Mouse (Mus musculus) gastrocnemius, postnatal 4 days (tissue): ENCODE results near the gene Pip5k1b. TPM values are rescaled to one million over a fixed set of nuclear protein-coding genes. Genes with fewer than 3 reads are reported as not detected.

ENCODE experiments used
- DNase-seq, 2 experiments: peaks; one replicate each; pipeline ENCODE4 v3.0.0; 2021 to 2022; ENCODE audit warnings: low spot score in 2 of 2, mixed read lengths in 2 of 2
- total RNA-seq, 2 experiments: library from RNA; stranded (reverse); gene quantifications; 2 replicates each; pipeline ENCODE4 v1.2.3; 2021

Gene Pip5k1b
- total RNA-seq, 2 experiments from 2014 or later = 1.7 to 1.9 TPM

GRCm38 (mm10) chr19:24543386-24544350 is 12.0 kb downstream of the Pip5k1b start:
- no peak for DNase-seq

GRCm38 (mm10) chr19:24542293-24542675 is 13.4 kb downstream of the Pip5k1b start:
- DNase-seq = no peak

DNA sequence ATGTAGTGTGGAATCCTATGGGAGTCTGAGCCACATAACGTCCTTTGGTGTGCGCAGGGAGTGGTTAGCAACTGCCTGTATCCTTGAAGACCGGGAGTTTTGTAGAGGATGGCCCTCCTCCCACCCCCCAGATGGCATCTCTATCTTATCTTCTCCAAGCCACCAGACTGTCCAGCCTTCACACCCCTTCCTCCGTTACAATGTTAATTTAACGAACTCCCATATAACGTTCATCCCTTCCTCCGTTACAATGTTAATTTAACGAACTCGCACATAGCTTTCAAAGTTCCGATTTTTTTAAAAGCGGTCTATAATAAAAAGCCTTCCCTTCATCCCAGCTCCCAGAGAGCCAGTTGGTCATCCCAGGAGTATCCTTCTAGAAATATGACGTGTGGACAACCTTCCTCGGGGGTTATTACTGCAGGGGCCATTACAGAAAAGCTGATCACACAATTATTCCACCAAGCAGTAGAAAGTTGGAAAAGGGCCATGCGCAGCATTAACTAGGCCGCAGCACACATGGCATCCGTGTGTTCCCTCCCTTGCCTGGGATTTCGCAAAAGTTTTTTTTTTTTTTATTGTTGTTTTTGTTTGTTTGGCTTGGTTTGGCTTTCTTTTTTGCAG is 13.9 kb downstream of the Pip5k1b start:
- no peak for DNase-seq

DNA sequence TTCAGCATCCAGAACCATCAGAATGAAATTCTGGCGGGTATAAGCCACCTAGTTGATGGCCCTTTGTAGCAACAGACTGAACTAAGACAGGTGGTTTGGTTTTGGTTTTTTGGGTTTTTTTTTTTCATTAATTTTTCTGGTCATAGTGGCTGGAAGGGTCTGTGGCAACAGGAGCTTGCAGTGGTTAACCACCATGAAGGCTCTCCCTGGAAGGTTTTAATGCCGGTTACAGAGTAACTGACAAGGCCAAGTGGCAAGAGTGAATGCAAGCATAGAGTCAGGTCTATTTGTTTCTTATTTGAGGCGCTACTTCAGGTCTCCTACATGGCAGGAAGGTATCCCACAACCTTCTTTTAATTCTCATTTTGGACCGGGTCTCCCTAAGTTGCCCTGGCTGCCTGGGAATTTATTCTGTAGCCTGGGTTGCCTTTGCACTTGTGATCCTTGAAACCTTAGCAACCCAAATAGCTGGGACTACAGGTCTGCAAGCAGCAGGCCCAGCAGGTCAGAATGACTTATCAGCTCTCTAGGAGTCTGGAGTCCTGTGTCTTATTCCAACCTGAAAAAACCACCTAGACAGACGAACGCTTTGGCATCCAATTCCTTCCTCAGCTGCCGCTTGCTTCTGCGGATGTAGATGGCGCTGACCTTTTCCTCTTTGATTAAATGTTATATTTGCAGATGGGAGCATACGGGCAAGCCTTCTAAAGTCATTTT is 14.6 kb downstream of the Pip5k1b start:
- DNase-seq = no peak

DNA sequence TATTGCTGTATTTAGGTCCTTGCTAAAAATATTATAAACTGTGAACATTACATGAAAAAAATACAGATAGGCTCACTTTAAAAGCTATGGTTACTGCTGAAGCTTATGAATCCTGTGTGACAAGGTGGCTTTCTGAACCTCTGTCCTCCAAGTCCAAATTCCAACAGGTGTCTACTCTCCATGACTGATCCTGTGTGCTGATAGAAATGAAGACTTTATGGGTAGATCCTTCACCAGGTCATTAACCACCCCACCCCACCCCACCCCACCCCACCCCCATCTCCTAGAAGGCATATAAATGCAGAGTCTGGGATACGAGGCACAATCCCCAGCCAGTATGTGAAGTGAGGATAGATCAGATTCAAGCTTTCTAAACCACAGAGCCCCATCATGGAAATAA is 16.6 kb downstream of the Pip5k1b start:
- no peak for DNase-seq

- DNase-seq = no peak
Measured at GRCm38 (mm10) chr19:24538181-24538580, 17.5 kb downstream of the Pip5k1b start.

DNA sequence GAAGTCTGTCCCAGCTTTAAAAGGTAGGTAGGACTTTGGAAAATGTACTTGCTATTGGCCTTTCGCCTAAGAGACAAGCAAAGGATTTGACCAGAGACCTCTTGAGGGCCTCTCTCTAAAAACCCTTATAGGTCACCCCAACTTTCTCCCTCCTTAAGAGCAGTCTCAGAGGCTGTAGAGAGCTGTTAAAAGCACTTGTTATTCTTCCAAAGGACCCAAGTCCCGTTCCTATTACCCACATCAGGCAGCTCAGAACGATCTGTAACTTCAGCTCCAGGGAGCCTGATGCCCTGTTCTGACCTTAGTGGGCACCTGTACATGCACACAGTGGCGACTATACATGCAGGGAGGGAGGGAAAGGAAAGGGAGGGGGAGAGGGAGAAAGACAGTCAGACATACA is 18.0 kb downstream of the Pip5k1b start:
- no peak for DNase-seq

DNA sequence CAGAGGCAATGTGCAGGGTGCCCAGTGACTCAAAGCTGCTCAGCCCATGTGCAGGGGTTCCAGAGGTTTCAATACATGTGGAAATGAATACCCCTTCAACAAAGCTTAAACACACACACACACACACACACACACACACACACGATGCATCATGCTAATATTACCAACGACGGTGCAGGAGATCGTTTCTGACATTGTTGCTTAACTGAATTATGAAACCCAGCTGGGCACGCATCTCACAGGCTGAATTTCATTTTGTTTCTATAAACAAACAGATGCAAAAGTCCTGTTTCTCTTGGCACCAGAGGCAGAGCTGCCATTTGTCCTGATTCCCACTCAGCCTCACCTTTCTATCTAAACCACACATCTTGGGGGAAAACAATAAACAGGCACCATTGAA is 18.8 kb downstream of the Pip5k1b start:
- DNase-seq = no peak

GRCm38 (mm10) chr19:24536280-24536679 is 19.4 kb downstream of the Pip5k1b start:
- DNase-seq = no peak

- no peak for DNase-seq
Measured at GRCm38 (mm10) chr19:24535161-24535560, 20.5 kb downstream of the Pip5k1b start.

DNA sequence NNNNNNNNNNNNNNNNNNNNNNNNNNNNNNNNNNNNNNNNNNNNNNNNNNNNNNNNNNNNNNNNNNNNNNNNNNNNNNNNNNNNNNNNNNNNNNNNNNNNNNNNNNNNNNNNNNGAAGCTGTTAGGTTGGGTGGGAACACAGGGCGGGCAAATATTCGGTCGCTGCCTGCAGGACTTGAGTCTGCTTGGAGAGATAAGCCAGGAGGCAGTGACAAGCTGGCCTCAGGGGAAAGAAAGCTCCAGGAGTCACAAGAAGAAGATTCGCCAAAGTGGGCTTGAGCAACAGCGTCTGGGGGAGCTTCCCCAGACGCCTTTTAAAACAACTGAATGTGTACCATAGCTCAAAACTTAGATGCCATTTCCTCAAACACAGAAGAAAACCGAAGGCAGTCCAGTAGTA is 20.9 kb downstream of the Pip5k1b start:
- no peak for DNase-seq

DNA sequence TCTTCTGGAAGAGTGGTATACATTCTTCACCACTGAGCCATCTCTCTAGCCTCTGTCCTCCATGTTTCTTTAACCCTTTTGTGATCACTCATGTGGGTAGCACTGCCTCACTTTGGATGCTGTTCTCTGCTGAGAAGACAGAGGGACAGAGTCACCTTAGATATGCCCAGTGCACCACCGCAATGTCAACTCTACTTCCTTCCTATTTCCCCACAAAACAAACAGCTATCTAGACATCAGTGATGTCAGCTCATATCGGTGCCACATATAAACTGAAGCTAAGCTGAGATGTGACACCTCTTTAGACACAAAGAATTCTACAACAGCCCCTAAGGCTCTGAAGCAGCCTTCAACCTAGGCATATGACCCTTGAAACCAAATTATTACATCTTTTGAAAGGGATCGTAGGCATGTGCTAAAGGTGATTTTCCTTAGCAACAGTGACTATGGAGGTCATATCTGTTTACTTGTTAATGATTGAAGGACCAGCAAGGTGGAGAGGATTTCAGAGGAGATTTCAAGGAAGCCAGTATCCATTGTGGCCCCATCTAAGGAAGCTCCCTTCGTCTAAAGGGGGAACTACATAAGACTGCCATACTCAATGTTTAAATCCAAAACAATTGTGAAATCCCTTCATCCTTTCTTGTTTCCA is 26.6 kb downstream of the Pip5k1b start:
- DNase-seq = no peak

DNA sequence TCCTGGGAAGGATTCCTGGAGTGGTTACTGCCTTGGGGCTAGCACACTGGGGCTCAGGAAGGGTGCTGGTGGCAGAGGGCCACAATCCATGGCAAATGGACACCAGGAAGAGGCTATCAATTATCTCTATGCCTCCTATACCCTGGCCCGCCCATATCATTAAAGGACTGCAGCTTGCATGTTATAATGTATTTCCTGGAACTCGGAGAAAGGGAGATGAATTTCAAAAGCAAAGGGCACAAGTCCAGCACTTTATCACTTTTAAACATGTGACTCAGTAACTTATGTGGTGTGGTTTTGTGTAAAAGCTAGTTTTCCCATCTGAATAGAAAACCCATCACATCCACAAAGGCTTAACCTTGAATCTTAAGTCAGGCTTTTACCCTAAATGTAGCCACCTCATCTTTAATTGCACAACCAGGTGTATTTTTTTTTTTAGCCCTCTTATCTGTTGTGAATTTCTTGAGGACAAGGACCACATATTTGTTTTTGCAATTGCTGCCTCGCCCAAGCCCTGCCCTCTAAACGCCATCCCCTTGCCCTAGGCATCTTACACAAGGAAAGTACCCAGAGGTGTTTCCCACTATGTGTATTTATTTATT is 27.4 kb downstream of the Pip5k1b start:
- no peak for DNase-seq

DNA sequence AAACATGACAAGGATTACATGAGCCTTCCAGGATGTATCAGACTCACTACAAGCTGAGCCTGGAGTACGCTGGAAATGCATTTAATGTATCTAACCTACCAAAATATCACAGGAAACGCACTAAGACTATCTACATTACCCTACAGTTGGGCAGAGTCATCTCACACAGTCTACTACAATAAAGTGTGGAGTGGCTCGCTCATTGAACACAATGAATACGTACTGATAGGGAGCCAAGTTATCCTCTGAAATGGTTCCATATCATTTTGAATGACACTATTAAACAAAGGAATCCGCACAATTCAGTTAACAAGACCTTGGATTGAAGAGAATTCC is 28.1 kb downstream of the Pip5k1b start:
- no peak for DNase-seq

GRCm38 (mm10) chr19:24526731-24527612 is 28.7 kb downstream of the Pip5k1b start:
- DNase-seq = no peak

DNA sequence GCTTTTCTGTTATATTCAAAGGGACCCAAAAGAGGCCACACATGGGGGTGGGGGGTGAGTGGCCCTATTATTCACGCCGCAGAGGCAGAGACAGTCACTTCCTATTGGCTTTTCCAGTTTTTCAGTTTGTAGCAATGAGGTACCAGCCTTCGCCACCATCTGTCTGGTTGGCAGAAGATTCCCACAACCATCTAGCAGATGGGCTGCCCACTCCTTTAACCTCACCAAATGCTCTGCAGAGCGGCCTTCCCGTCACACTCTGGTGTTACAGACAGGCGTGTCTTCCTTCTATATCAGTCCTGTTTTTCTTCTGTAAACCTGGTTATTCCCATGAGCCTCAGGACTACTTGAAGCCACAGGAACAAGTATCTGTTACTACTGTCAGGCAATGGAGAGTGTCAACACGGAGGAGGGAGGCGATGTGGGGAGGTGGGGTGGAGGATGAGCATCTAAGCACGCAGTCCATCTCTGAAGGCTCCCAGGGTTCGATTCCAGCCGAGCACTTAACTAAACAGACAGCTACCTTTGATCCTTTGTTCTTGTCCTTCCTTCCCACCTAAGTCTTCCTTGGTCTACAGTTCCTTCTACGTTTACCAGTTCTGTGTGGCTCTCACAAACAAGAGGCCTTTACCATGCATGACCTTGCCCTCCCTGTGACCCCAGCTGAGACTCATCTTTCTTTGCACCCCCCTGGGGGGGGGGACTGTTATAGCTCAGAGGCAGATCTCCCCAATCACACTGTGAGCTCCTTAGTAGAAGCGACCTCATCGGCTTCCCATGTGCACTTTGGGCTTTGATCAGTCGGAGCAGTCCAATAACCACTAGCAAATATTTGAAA is 32.0 kb downstream of the Pip5k1b start:
- DNase-seq = no peak

DNA sequence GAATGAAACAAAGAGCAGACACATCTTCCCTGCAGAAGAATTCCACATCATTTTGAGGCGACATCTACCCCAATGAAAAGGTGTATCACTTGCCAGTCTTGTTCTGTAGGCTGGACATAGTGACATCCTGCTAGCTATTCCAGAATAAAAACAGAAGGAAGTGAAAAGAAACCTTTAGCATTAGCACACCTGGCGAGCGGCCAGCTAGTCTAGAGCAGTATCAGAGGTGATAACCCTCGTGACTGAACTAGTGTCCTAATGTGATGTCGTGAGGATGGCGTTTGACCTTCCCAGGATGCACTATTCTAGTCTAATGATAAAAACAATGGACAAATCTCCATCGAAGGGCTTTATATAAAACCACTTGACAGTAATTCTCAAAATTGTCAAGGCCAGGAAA is 33.7 kb downstream of the Pip5k1b start:
- DNase-seq = no peak

DNA sequence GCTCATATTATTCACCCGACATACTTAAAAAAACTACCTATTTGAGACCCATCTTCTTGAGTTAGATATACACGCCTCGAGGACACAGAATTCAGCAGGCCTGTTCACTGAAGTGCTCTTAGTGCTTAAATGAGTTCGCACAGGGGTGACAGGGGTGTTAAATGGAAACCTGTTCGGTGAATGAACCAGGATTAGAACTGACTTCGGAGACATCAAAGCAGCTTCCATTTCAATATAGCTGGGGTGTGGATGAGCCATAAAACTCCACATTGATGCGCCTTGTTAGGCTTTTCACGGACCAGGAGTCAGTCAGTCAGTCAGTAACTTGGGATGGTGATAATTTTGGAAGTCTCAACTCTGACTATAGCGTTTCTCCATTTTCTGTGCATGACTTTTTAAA is 34.5 kb downstream of the Pip5k1b start:
- no peak for DNase-seq

DNA sequence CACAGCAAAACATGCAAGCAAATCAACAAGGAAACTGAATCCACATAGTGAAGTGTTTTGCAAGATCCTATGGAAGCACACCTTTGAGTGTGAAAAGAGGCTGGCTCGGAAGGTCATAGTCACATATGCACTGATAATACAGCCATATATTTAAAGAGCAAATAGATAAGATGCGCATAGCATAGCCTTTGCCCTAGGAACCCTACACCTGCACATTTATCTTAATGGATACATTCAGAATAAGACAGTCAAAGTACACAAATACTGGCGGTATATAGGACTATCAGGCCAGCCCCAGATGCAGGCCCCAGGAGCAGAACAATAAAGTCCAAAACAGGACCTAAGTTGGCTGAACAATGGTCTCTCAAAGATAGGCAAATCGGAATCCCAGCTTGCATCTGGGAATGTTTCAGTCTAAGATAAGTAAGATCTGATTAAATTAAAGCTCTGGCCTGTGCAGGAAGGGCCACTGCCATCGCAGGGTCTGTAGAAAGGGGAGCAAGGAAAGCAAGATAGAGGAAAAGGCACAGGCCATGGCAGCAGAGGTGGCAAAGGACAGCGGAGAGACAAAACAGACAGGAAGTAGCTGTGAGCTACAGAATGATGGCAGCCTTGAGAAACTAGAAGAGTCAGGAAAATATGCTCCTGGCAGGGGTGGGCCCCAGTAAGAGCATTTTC is 35.8 kb downstream of the Pip5k1b start:
- DNase-seq = no peak
